Mouse (Mus musculus): ENCODE measurements around the gene Zbtb8b.
"Not testable (repeated sequence)": the region's sequence is repeated elsewhere in the genome, so short reads cannot be mapped to it uniquely, and the experiment has no call there.

The Zbtb8b gene

GRCm38 (mm10) chr4:129410991-129411390, 29.7 kb downstream of the Zbtb8b start:
- no peak for DNase-seq

- not testable (repeated sequence) for DNase-seq
Observed at GRCm38 (mm10) chr4:129410532-129410931, 30.1 kb downstream of the Zbtb8b start.

- peak; percentile 31 to 38 for DNase-seq
Observed at GRCm38 (mm10) chr4:129406447-129406846, 34.2 kb downstream of the Zbtb8b start.

- DNase-seq: no peak
Observed at GRCm38 (mm10) chr4:129399813-129400212, 40.8 kb downstream of the Zbtb8b start.

- no peak for DNase-seq
Observed at GRCm38 (mm10) chr4:129396960-129397359, 43.7 kb downstream of the Zbtb8b start.

GRCm38 (mm10) chr4:129394089-129394870, 46.4 kb downstream of the Zbtb8b start:
- no peak for DNase-seq

GRCm38 (mm10) chr4:129390936-129391557, 49.6 kb downstream of the Zbtb8b start:
- no peak for DNase-seq

- no peak for DNase-seq
Observed at GRCm38 (mm10) chr4:129390216-129390743, 50.4 kb downstream of the Zbtb8b start.

GRCm38 (mm10) chr4:129388404-129388803, 52.2 kb downstream of the Zbtb8b start:
- no peak for DNase-seq

- no peak for DNase-seq
Observed at GRCm38 (mm10) chr4:129386989-129387388, 53.7 kb downstream of the Zbtb8b start.

- no peak for DNase-seq
Observed at GRCm38 (mm10) chr4:129386269-129386946, 54.2 kb downstream of the Zbtb8b start.

GRCm38 (mm10) chr4:129385685-129386084, 55.0 kb downstream of the Zbtb8b start:
- no peak for DNase-seq

- no peak for DNase-seq
Observed at GRCm38 (mm10) chr4:129384440-129384839, 56.2 kb downstream of the Zbtb8b start.

- DNase-seq: no peak
Observed at GRCm38 (mm10) chr4:129383586-129383985, 57.1 kb downstream of the Zbtb8b start.

GRCm38 (mm10) chr4:129382488-129382887, 58.2 kb downstream of the Zbtb8b start:
- no peak for DNase-seq

- DNase-seq: no peak
Observed at GRCm38 (mm10) chr4:129382029-129382428, 58.6 kb downstream of the Zbtb8b start.

GRCm38 (mm10) chr4:129381148-129381547, 59.5 kb downstream of the Zbtb8b start:
- DNase-seq: no peak

- DNase-seq: no peak
Observed at GRCm38 (mm10) chr4:129379805-129380204, 60.8 kb downstream of the Zbtb8b start.

GRCm38 (mm10) chr4:129377601-129378390, 62.9 kb downstream of the Zbtb8b start, which contains the start of gene Zbtb8a:
Gene Zbtb8a, minus strand, starts transcription at chr4:129378116.
- DNase-seq: peak; percentile 51 to 61

GRCm38 (mm10) chr4:129376961-129377545, 63.6 kb downstream of the Zbtb8b start:
- peak; percentile 47 to 75 for DNase-seq

GRCm38 (mm10) chr4:129375821-129376220, 64.8 kb downstream of the Zbtb8b start:
- DNase-seq: peak in 1 of 2 experiments; percentile 18
